Mouse (Mus musculus) intestine, embryonic 14.5 days (tissue): Measurements from ENCODE around the gene Tjp1. TPM values are rescaled to one million over a fixed set of nuclear protein-coding genes. Genes with fewer than 3 reads are reported as not detected.

Experiments
- ATAC-seq: fragments of 200-750 bp; cut with Nextera tagmentation; replicated peaks from 2 replicates; pipeline ENCODE4 v1.8.0; 2017; ENCODE audit warnings: low read depth, moderate number of reproducible peaks, moderate TSS enrichment, moderate library complexity; ENCODE audit not compliant: low FRiP score, low TSS enrichment
- DNase-seq: peaks from one replicate; pipeline ENCODE4 v3.0.0-alpha.2; 2018; ENCODE audit warnings: low spot score
- H3K27ac ChIP-seq: fragments of 300-500 bp; sonication (generic); 2 replicates; pipeline ENCODE4 v1.5.1; 2014; ENCODE audit warnings: low read depth, mild to moderate bottlenecking, control low read depth
- H3K27me3 ChIP-seq: fragments of 300-500 bp; sonication (generic); replicated peaks from 2 replicates; pipeline ENCODE4 v1.6.1; 2014; ENCODE audit warnings: low read length, control low read depth; ENCODE audit not compliant: control insufficient read depth, insufficient read depth
- H3K36me3 ChIP-seq: fragments of 300-500 bp; sonication (generic); 2 replicates; pipeline ENCODE4 v1.6.1; 2014; ENCODE audit warnings: low read length, control low read depth; ENCODE audit not compliant: control insufficient read depth, insufficient read depth
- H3K4me1 ChIP-seq: fragments of 300-500 bp; sonication (generic); replicated peaks from 2 replicates; pipeline ENCODE4 v1.6.1; 2014; ENCODE audit warnings: low read length, control low read depth, mixed read lengths; ENCODE audit not compliant: control insufficient read depth, insufficient read depth
- H3K4me2 ChIP-seq: fragments of 300-500 bp; sonication (generic); 2 replicates; pipeline ENCODE4 v1.6.1; 2014; ENCODE audit warnings: low read length
- H3K4me3 ChIP-seq: fragments of 300-500 bp; sonication (generic); 2 replicates; pipeline ENCODE4 v1.5.1; 2014; ENCODE audit warnings: low read depth, low read length, control low read depth, mixed read lengths
- H3K9ac ChIP-seq: fragments of 300-500 bp; sonication (generic); 2 replicates; pipeline ENCODE4 v1.6.1; 2014; ENCODE audit warnings: mild to moderate bottlenecking, low read length
- H3K9me3 ChIP-seq: fragments of 300-500 bp; sonication (generic); 2 replicates; pipeline ENCODE4 v1.6.1; 2016; ENCODE audit warnings: low read length, control low read depth; ENCODE audit not compliant: control insufficient read depth
- WGBS: fragments of 180-500 bp; shearing (Covaris S2); extraction: QIAGEN DNeasy Blood & Tissue Kit; methylation state at CpG from one replicate; pipeline ENCODE4 v1.1.7; 2014; 5-methylcytosine and 5-hydroxymethylcytosine counted together
- polyA plus RNA-seq: library from polyadenylated mRNA; unstranded; fragments of >200 nt; fragmentation: Nextera tagmentation; extraction: Ambion mirVana; gene quantifications from 2 replicates; pipeline ENCODE4 v1.2.1, GENCODE M21; 2014

The Tjp1 gene
- polyA plus RNA-seq, 1 experiment from 2014 or later: 15.9 TPM

DNA sequence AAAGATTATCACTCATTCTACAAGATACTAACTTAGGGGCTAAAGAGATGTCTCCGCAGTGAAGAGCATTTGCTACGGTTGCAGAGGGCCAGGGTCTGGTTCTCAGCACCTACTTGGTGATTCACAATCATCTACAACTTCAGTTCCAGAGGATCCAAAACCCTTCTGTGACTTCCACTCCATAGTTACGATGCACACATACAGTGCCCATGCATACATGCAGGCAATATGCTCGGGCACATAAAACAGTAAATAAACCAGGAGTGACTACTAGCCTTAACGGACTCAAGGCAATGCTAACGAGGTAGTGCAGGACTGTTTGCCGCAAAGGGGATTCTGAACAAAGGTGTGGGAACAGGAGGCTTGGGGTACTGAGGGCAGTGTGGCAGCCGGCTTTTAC, 7.0 kb downstream of the Tjp1 start:
- H3K36me3 ChIP-seq: no peaks in the 10 kb centered on the region
- DNase-seq (no peak), ATAC-seq (no peak)
- no peak overlapping the region for H3K9ac ChIP-seq
- H3K4me2 ChIP-seq: no peak overlapping the region
- peaks cover 3% of the 10 kb centered on the region; the same call in 1 of the 2 replicates for H3K4me1 ChIP-seq
- no peak overlapping the region for H3K27ac ChIP-seq
- H3K9me3 ChIP-seq: no peaks in the 10 kb centered on the region
- WGBS: 95% methylated on average over 8 of the region's 8 CpGs
- 0 out of 2 replicates have a peak, but pooled peaks cover 4% of the 10 kb centered on the region for H3K27me3 ChIP-seq
- no peak overlapping the region for H3K4me3 ChIP-seq

DNA sequence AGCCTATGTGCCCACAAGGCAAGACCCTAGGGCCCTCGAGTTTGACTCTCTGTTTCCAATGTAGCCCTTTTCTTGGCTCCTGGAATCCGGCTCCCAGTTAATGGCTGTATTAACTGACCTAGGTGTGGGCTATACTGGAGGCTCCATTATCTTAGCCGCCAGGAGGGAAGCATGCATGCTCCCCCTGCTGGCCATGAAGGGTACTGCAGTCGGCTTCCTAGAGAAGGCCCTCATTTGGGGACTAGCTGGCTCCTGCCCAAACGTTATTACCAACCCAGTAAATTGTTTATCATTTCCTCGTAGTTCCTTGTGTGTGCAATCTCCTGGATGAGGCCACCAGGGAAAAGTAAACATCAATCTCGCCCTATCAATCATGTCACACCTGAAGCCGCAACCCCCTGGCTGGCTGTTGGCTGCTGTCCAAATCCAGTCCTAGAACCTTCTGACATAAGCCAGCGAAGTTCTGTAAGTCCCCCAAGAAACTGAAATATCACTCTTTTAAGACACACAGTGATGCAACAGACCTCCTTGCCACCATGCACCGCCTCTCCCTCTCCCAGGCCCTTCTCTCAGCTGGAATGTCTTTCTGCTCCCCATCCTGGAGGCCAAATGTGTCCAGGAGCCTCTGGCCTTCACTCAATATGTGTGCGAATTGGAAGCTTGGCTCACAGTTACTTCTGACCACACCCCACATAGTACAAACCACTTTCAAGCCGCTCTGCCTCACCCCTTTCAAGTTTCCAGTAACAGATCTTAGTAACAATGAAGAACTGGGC, 7.6 kb downstream of the Tjp1 start:
- no peak overlapping the region for H3K9ac ChIP-seq
- H3K4me1 ChIP-seq: peaks cover 3% of the 10 kb centered on the region; the same call in 1 of the 2 replicates
- H3K4me2 ChIP-seq: no peak overlapping the region
- H3K4me3 ChIP-seq: no peak overlapping the region
- no peaks in the 10 kb centered on the region for H3K36me3 ChIP-seq
- no peaks in the 10 kb centered on the region for H3K9me3 ChIP-seq
- 17% methylated on average over 12 of the region's 12 CpGs for WGBS
- H3K27me3 ChIP-seq: no peaks in the 10 kb centered on the region
- H3K27ac ChIP-seq: peak overlapping the region; percentile 48; the same call in 1 of the 2 replicates
- peak; percentile 94 for DNase-seq
- peak; percentile 83 for ATAC-seq

DNA sequence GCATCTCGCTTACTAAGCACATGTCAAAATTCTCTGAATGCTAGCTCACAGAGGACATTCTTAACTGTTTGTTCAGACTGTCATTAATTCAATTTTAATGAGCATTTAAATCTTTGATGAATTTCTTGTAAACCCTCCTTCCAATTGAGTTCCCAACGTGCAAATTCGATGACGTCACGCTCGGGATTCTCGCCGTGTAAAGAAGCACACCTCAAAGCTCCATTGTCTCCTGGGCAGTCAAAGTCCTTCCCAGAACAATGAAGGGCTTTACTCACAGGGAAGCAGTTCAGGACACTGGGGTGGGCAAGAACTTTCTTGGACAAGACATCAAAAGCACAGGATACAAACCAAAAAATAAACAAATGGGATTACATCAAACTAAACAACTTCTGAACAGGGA, 10.7 kb downstream of the Tjp1 start:
- H3K9ac ChIP-seq: no peak overlapping the region
- H3K4me2 ChIP-seq: no peak overlapping the region
- H3K9me3 ChIP-seq: no peaks in the 10 kb centered on the region
- H3K27ac ChIP-seq: no peak overlapping the region
- 59% methylated on average over 8 of the region's 8 CpGs for WGBS
- peaks cover 6% of the 10 kb centered on the region; the same call in 1 of the 2 replicates for H3K4me1 ChIP-seq
- ATAC-seq (no peak), DNase-seq (no peak)
- no peaks in the 10 kb centered on the region for H3K27me3 ChIP-seq
- H3K36me3 ChIP-seq: no peaks in the 10 kb centered on the region
- no peak overlapping the region for H3K4me3 ChIP-seq

DNA sequence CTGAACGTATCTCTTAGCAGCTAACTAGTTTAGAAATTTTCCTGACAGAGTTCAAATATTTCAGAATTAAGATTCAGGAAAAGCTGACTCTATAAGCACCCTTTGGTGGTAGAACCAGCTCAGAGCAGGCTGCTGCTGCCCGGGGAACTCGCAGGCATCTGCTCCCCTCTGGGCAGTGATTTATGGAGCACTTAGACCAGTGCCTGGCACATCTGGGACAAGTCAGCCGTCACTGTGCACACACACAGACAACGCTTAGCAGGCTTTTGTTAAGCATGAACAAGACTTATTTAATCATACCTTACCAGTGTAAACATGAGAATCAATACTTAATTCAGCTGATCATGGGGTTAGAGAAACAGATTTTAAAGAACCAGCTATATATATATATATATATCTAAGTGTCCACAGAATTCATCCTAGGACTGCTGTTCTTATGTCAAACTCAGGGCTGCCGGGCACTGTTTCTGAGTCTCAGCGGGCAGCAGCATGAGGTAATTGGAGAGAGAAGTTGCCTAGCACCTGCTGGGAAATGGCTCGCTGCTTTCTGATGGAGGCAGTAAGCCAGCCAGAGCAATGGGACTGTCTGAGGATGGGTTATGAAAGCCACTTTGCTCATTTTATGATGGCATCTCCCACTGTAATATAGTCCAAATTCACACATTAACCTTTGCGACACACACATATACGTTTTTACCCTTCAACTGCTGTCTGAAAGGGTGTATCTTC, 14.0 kb downstream of the Tjp1 start:
- ATAC-seq: no peak
- 0 out of 2 replicates have a peak, but pooled peaks cover 3% of the 10 kb centered on the region for H3K4me1 ChIP-seq
- H3K4me2 ChIP-seq: no peak overlapping the region
- no peak overlapping the region for H3K9ac ChIP-seq
- whole genome bisulfite sequencing: 28% methylated on average over 10 of the region's 10 CpGs
- no peak for DNase-seq
- H3K27ac ChIP-seq: no peak overlapping the region
- no peaks in the 10 kb centered on the region for H3K36me3 ChIP-seq
- H3K9me3 ChIP-seq: no peaks in the 10 kb centered on the region
- H3K27me3 ChIP-seq: no peaks in the 10 kb centered on the region
- no peak overlapping the region for H3K4me3 ChIP-seq

DNA sequence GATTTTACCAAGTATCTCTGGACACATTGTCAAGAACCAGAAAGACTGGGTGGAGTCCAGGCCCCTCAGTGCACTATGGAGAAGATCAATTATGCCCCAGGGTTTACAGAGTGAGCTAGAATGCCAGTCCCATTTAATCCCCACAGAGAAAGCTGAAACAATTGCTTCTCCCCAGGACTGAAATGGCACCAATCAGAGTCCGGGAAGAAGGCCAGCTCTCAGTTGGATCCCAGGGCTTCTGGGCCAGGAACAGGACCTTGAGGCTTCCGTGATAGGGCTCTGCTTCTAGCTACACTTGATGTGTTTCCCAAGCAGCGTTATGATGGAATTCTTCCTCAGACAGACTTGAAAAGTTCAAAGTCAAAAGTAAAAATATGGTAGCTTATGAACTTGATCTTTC, 18.2 kb downstream of the Tjp1 start:
- Histone ChIP-seq H3K4me1 (0 out of 2 replicates have a peak, but pooled peaks cover 3% of the 10 kb centered on the region), H3K27ac (no peak overlapping the region), H3K4me3 (no peak overlapping the region), H3K9me3 (no peaks in the 10 kb centered on the region), H3K27me3 (no peaks in the 10 kb centered on the region), H3K36me3 (no peaks in the 10 kb centered on the region), H3K9ac (no peak overlapping the region), H3K4me2 (no peak overlapping the region)
- 86% methylated on average over 3 of the region's 3 CpGs for WGBS
- ATAC-seq: no peak
- no peak for DNase-seq

DNA sequence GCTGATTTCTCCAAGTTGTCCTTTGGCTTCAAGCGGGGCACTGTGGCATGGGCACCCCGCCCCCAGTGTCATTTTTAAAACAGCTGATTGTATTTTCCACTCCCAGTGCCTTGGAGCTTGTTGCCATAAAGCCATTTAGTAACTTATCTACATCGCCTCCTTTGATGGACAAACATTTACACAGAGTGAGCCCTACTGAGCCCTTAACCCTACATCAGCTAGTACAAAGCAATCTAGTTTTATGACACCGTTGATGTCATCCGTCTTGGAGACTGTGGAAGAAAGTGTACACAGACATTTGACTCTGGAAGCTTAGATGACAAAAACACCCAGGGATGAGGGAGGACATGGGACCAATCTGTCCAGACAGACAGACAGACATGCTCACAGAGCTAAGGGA, 20.2 kb downstream of the Tjp1 start:
- H3K4me1 ChIP-seq: no peaks in the 10 kb centered on the region
- no peak for DNase-seq

DNA sequence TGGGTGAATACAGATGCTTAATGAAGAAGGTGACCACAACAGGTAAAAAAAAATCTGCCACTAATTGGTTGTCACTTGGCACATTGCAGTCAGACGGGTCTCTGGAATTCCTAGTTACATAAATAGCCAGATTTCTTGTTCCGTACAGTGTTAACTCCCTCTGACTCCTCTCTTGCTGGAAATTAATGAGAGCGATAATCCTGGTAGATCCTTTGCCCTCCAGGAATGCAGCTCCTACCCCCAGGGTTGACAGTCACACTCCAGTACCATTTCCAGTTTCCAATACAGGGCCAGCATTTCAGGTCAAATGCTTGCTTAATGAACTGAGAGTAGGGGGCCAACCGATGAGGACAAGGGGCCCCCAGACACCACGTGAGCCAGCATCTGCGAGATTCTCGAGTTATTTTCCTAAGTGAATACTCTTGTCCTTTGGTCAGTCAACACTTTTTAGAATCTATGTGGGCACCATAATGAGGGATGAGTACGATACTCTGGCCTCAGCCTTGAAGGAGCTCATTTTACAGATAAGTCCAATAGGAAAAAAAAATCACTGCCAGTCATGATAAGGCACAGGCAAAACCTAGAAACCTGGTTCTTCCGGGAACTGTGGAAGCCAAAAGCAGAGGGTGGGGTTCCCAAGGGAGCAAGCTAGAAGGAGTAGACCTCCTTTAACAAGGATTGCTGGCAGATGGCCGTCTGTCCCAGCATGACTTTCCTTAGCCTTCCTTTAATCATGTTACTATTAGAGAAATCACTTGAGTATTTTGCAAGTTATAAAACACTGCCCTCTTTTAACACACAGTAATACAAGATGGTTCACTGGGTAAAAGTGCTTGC, 24.9 kb downstream of the Tjp1 start:
- ATAC-seq (no peak), DNase-seq (no peak)
- no peak overlapping the region for H3K27ac ChIP-seq
- H3K27me3 ChIP-seq: no peaks in the 10 kb centered on the region
- no peak overlapping the region for H3K4me2 ChIP-seq
- H3K4me3 ChIP-seq: no peak overlapping the region
- no peak overlapping the region for H3K9ac ChIP-seq
- no peaks in the 10 kb centered on the region for H3K4me1 ChIP-seq
- H3K9me3 ChIP-seq: no peaks in the 10 kb centered on the region
- no peaks in the 10 kb centered on the region for H3K36me3 ChIP-seq
- 72% methylated on average over 10 of the region's 10 CpGs for WGBS

More for the DNA sequence above, 20.2 kb downstream of the Tjp1 start:
- Histone ChIP-seq H3K9ac (no peak overlapping the region), H3K4me2 (no peak overlapping the region), H3K27me3 (no peaks in the 10 kb centered on the region), H3K36me3 (no peaks in the 10 kb centered on the region), H3K9me3 (no peaks in the 10 kb centered on the region), H3K27ac (no peak overlapping the region), H3K4me3 (no peak overlapping the region)
- 57% methylated on average over 5 of the region's 5 CpGs for WGBS
- peak; percentile 87 for ATAC-seq

DNA sequence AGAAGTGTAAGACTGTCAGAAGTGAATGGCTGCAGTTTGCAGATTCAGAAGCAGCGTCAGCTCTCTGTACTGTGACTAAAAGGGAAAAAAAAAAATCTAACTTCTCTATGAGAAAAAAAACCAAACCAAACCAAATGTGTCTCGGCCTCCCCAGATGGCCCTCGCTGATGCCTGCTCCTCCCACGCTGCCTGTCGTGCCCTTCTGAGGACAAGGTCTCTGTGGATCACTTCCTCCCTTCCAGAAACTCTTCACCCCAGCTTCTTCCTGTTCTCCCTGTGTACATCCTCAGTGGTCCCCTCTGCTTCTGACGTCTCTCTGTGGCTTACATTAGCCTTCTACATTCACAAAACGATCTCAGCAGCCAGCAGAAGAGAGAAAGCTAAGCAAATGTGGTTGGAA, 26.8 kb downstream of the Tjp1 start:
- Histone ChIP-seq H3K9ac (no peak overlapping the region), H3K4me3 (no peak overlapping the region), H3K4me1 (no peaks in the 10 kb centered on the region), H3K9me3 (no peaks in the 10 kb centered on the region), H3K27me3 (no peaks in the 10 kb centered on the region), H3K4me2 (no peak overlapping the region), H3K36me3 (no peaks in the 10 kb centered on the region), H3K27ac (no peak overlapping the region)
- DNase-seq: no peak
- no peak for ATAC-seq
- WGBS: 35% methylated on average over 7 of the region's 7 CpGs
